Mouse (Mus musculus) MEL (cell line): ENCODE measurements at regions not wholly inside any gene's neighbourhood (a gene's known extent, or its start where the extent isn't known, plus 50 kb on each side); places are given as distances from the start of the nearest gene placed in this dataset.

Experiments
- DNase-seq: peaks from one replicate; pipeline ENCODE4 v3.0.0; 2011; ENCODE audit warnings: low read depth, low spot score
- H3K27ac ChIP-seq: 2 replicates; pipeline ENCODE4 v1.5.1; 2012; ENCODE audit warnings: low read depth, mild to moderate bottlenecking, control low read depth, low read length, moderate library complexity; ENCODE audit not compliant: control insufficient read depth
- H3K27me3 ChIP-seq, 2 experiments: fragments of 150-350 bp in 1 of 2; sonication (generic) in 1 of 2; 2 replicates each; pipeline ENCODE4 v1.6.1; 2012; ENCODE audit warnings: low read length in 2 of 2, mild to moderate bottlenecking in 2 of 2, improper control_type of control experiment in 1 of 2, moderate library complexity in 1 of 2; ENCODE audit not compliant: insufficient read depth in 2 of 2, control insufficient read depth in 1 of 2
- H3K36me3 ChIP-seq, 2 experiments: 2 replicates each; pipeline ENCODE4 v1.6.1; 2012 to 2014; ENCODE audit warnings: low read length in 2 of 2, improper control_type of control experiment in 1 of 2, inconsistent platforms in 1 of 2, mild to moderate bottlenecking in 1 of 2; ENCODE audit not compliant: insufficient read depth in 2 of 2, control insufficient read depth in 1 of 2
- H3K4me1 ChIP-seq, 2 experiments: fragments of 150-350 bp in 1 of 2; sonication (generic) in 1 of 2; 2 replicates each; pipeline ENCODE4 v1.6.1; 2012; ENCODE audit warnings: low read length in 2 of 2, improper control_type of control experiment in 1 of 2, mild to moderate bottlenecking in 1 of 2; ENCODE audit not compliant: insufficient read depth in 2 of 2, control insufficient read depth in 1 of 2
- H3K4me3 ChIP-seq, 2 experiments: fragments of 150-350 bp in 1 of 2; sonication (generic) in 1 of 2; 2 replicates each; pipeline ENCODE4 v1.5.1; 2012; ENCODE audit warnings: low read depth in 2 of 2, low read length in 2 of 2, mild to moderate bottlenecking in 2 of 2, moderate library complexity in 2 of 2, control low read depth in 1 of 2, improper control_type of control experiment in 1 of 2; ENCODE audit not compliant: control insufficient read depth in 1 of 2, insufficient read depth in 1 of 2
- H3K79me2 ChIP-seq: 2 replicates; pipeline ENCODE4 v1.6.1; 2012; ENCODE audit warnings: mild to moderate bottlenecking, low read length, moderate library complexity; ENCODE audit not compliant: control insufficient read depth, poor library complexity, insufficient read depth
- H3K9ac ChIP-seq: 2 replicates; pipeline ENCODE4 v1.6.1; 2012; ENCODE audit warnings: low read depth, mild to moderate bottlenecking, control low read depth, low read length, moderate library complexity; ENCODE audit not compliant: control insufficient read depth, poor library complexity, severe bottlenecking
- H3K9me3 ChIP-seq: fragments of 150-350 bp; sonication (generic); replicated peaks from 2 replicates; pipeline ENCODE4 v1.6.1; 2012; ENCODE audit warnings: mild to moderate bottlenecking, low read length, improper control_type of control experiment, moderate library complexity; ENCODE audit not compliant: insufficient read depth
- BHLHE40 ChIP-seq: IDR thresholded peaks from 2 replicates; pipeline ENCODE4 v1.6.1; 2012; ENCODE audit warnings: low read depth, mild to moderate bottlenecking, inconsistent platforms, low read length, improper control_type of control experiment, borderline replicate concordance
- CHD1 ChIP-seq: IDR thresholded peaks from 2 replicates; pipeline ENCODE4 v1.6.1; 2012; ENCODE audit warnings: low read depth, mild to moderate bottlenecking, inconsistent platforms, low read length, improper control_type of control experiment
- CTCF ChIP-seq, 3 experiments: IDR thresholded peaks in 2 of 3; conservative IDR thresholded peaks in 1 of 3; 2 replicates each; pipeline ENCODE4 v1.5.1; 2011 to 2012; ENCODE audit warnings: low read length in 3 of 3, low read depth in 2 of 3, mild to moderate bottlenecking in 2 of 3, improper control_type of control experiment in 1 of 3, inconsistent platforms in 1 of 3, mixed read lengths in 1 of 3, moderate library complexity in 1 of 3; ENCODE audit not compliant: control insufficient read depth in 1 of 3, insufficient read depth in 1 of 3, poor library complexity in 1 of 3, severe bottlenecking in 1 of 3
- ETS1 ChIP-seq: IDR thresholded peaks from 2 replicates; pipeline ENCODE4 v1.6.1; 2012; ENCODE audit warnings: low read depth, mild to moderate bottlenecking, inconsistent platforms, low read length, improper control_type of control experiment, moderate library complexity
- GABPA ChIP-seq: IDR thresholded peaks from 2 replicates; pipeline ENCODE4 v1.6.1; 2012; ENCODE audit warnings: low read depth, mild to moderate bottlenecking, inconsistent platforms, low read length, improper control_type of control experiment, moderate library complexity
- GATA1 ChIP-seq: IDR thresholded peaks from 2 replicates; pipeline ENCODE4 v1.6.1; 2011; ENCODE audit warnings: low read depth, low read length, improper control_type of control experiment
- HCFC1 ChIP-seq: IDR thresholded peaks from 2 replicates; pipeline ENCODE4 v1.6.1; 2012; ENCODE audit warnings: low read depth, mild to moderate bottlenecking, inconsistent platforms, low read length, improper control_type of control experiment, moderate library complexity
- KAT2A ChIP-seq: conservative IDR thresholded peaks from 2 replicates; pipeline ENCODE4 v1.6.1; 2012; ENCODE audit warnings: low read depth, low read length, improper control_type of control experiment, inconsistent platforms
- MAFK ChIP-seq: IDR thresholded peaks from 2 replicates; pipeline ENCODE4 v1.6.1; 2011; ENCODE audit warnings: low read depth, mild to moderate bottlenecking, low read length, improper control_type of control experiment, borderline replicate concordance
- MAX ChIP-seq: IDR thresholded peaks from 2 replicates; pipeline ENCODE4 v1.6.1; 2011; ENCODE audit warnings: low read length, improper control_type of control experiment
- MAZ ChIP-seq: IDR thresholded peaks from 2 replicates; pipeline ENCODE4 v1.6.1; 2012; ENCODE audit warnings: low read depth, mild to moderate bottlenecking, inconsistent platforms, low read length, improper control_type of control experiment
- NELFE ChIP-seq: IDR thresholded peaks from 2 replicates; pipeline ENCODE4 v1.6.1; 2011; ENCODE audit warnings: low read depth, low read length, improper control_type of control experiment
- POLR2A ChIP-seq, 2 experiments: IDR thresholded peaks; 2 replicates each; pipeline ENCODE4 v1.6.1; 2011 to 2012; ENCODE audit warnings: low read length in 2 of 2, mild to moderate bottlenecking in 2 of 2, control low read depth in 1 of 2, improper control_type of control experiment in 1 of 2, low read depth in 1 of 2, moderate library complexity in 1 of 2; ENCODE audit not compliant: control insufficient read depth in 1 of 2, insufficient read depth in 1 of 2, poor library complexity in 1 of 2
- POLR2AphosphoS5 ChIP-seq: IDR thresholded peaks from 2 replicates; pipeline ENCODE4 v1.6.1; 2012; ENCODE audit warnings: low read depth, borderline replicate concordance, mild to moderate bottlenecking, inconsistent platforms, low read length, moderate library complexity, mixed read lengths
- RCOR1 ChIP-seq: IDR thresholded peaks from 2 replicates; pipeline ENCODE4 v1.6.1; 2012; ENCODE audit warnings: low read depth, mild to moderate bottlenecking, inconsistent platforms, low read length, improper control_type of control experiment
- SMC3 ChIP-seq: IDR thresholded peaks from 2 replicates; pipeline ENCODE4 v1.6.1; 2011; ENCODE audit warnings: low read depth, low read length, improper control_type of control experiment
- UBTF ChIP-seq: IDR thresholded peaks from 2 replicates; pipeline ENCODE4 v1.6.1; 2012; ENCODE audit warnings: low read depth, mild to moderate bottlenecking, inconsistent platforms, low read length, improper control_type of control experiment, moderate library complexity, borderline replicate concordance; ENCODE audit not compliant: insufficient read depth
- USF2 ChIP-seq, 2 experiments: IDR thresholded peaks; 2 replicates each; pipeline ENCODE4 v1.6.1; 2011 to 2012; ENCODE audit warnings: improper control_type of control experiment in 2 of 2, low read length in 2 of 2, borderline replicate concordance in 1 of 2, inconsistent platforms in 1 of 2, low read depth in 1 of 2, mild to moderate bottlenecking in 1 of 2; ENCODE audit not compliant: insufficient read depth in 1 of 2
- ZKSCAN1 ChIP-seq: IDR thresholded peaks from 2 replicates; pipeline ENCODE4 v1.6.1; 2012; ENCODE audit warnings: low read depth, mild to moderate bottlenecking, inconsistent platforms, low read length, improper control_type of control experiment, moderate library complexity
- ZMIZ1 ChIP-seq: IDR thresholded peaks from 2 replicates; pipeline ENCODE4 v1.6.1; 2012; ENCODE audit warnings: low read depth, mild to moderate bottlenecking, inconsistent platforms, low read length, improper control_type of control experiment, moderate library complexity
- ZNF384 ChIP-seq: IDR thresholded peaks from 2 replicates; pipeline ENCODE4 v1.6.1; 2012; ENCODE audit warnings: low read depth, mild to moderate bottlenecking, inconsistent platforms, low read length, improper control_type of control experiment

DNA sequence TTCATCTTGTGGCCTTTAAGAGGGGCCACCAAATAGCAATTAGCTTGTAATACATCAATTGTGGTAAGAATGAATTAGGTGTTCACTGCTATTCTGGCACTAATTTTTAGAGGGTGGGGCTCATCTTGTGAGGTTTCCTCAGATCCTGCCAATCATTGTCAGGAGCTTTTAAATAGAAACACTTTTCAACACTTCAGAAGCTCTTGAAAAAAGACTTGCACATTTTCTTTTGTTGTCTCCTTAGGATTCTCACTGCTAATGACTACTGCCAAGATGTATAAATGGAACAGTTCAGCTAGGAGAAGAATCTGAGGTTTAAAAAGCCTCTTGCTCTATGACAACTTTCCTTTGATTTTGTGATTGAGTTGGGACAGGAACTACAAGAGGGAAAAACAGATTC is 572.4 kb downstream of the Cetn3 start:
- H3K27ac ChIP-seq: no peak overlapping the region
- no peaks in the 10 kb centered on the region for H3K9me3 ChIP-seq
- no peaks in the 10 kb centered on the region for H3K4me1 ChIP-seq
- no peak for DNase-seq
- no peaks in the 10 kb centered on the region for H3K36me3 ChIP-seq
- TF ChIP-seq GATA1 (no peak), ZMIZ1 (no peak), POLR2AphosphoS5 (no peak), POLR2A (IDR thresholded peaks at IDR 0.05; ENCODE audit: control insufficient read depth in 1 of 2, insufficient read depth in 1 of 2, low read depth in 1 of 2, low read length in 2 of 2, poor library complexity in 1 of 2) (no peak), SMC3 (no peak), NELFE (no peak), HCFC1 (no peak), UBTF (no peak), MAX (no peak), CTCF (IDR thresholded peaks at IDR 0.05 in 2 of 3, conservative IDR thresholded peaks at IDR 0.05 in 1 of 3; ENCODE audit: control insufficient read depth in 1 of 3, insufficient read depth in 1 of 3, low read depth in 2 of 3, low read length in 3 of 3, poor library complexity in 1 of 3, severe bottlenecking in 1 of 3) (no peak)
- H3K4me3 ChIP-seq: no peak overlapping the region
- H3K79me2 ChIP-seq: no peaks in the 10 kb centered on the region
- H3K27me3 ChIP-seq: no peaks in the 10 kb centered on the region
- no peak overlapping the region for H3K9ac ChIP-seq

DNA sequence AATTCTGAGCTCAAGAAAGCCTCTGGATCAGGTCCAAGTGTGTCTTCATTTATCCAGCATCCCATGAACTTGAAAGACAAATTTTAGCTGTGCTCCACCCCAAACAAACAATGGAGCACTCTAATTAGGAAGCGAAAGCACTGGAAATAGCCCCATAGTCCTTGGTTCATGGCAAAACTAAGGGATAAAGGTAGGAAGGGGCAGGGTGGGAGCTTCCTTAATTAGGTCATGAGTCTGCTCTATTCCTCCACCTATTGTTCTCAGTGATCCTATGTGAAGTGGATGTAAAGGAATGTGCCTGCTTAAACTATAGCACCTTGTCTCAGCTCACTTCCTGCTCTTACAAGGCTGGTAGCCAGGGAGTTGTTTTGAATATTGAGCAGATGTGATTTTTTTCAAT is 576.6 kb downstream of the Cetn3 start:
- H3K79me2 ChIP-seq: no peaks in the 10 kb centered on the region
- no peaks in the 10 kb centered on the region for H3K9me3 ChIP-seq
- no peak overlapping the region for H3K27ac ChIP-seq
- no peak overlapping the region for H3K9ac ChIP-seq
- TF ChIP-seq POLR2AphosphoS5 (no peak), ETS1 (no peak), KAT2A (no peak), RCOR1 (no peak), HCFC1 (no peak), USF2 (IDR thresholded peaks at IDR 0.05; ENCODE audit: borderline replicate concordance in 1 of 2, insufficient read depth in 1 of 2, low read depth in 1 of 2, low read length in 2 of 2) (no peak), POLR2A (IDR thresholded peaks at IDR 0.05; ENCODE audit: control insufficient read depth in 1 of 2, insufficient read depth in 1 of 2, low read depth in 1 of 2, low read length in 2 of 2, poor library complexity in 1 of 2) (no peak), MAZ (no peak), GABPA (no peak), MAFK (no peak), CHD1 (no peak), ZKSCAN1 (no peak), ZNF384 (no peak), UBTF (no peak), BHLHE40 (no peak)
- TF ChIP-seq, all 39 proteins: peak for 0
- H3K4me1 ChIP-seq: no peaks in the 10 kb centered on the region
- H3K4me3 ChIP-seq: no peak overlapping the region
- no peaks in the 10 kb centered on the region for H3K36me3 ChIP-seq
- no peaks in the 10 kb centered on the region for H3K27me3 ChIP-seq
- no peak for DNase-seq
